Mouse (Mus musculus): ENCODE results near the gene Mtus2.

The Mtus2 gene

DNA sequence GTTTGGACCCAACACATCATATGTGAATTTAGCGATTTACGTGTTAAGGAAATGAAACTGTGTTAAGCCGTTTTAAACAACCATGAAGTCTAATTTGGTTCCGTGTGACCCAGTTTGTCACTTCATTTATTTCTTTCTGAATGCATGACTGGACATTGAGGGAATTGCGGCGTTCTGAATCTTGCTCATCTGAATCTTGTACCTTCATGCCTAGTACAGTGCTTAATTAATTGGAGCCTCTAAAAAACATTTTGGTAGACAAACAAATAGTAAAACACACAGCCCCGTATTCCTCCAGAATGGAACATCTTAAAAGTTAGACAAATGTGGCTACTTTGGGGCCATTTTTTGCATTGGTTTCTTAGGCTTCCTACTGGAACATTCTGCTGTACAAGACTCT, 84.5 kb downstream of the Mtus2 start:
- no peak for DNase-seq (ENCODE audit: low read depth in 1 of 2, low spot score in 2 of 2)

DNA sequence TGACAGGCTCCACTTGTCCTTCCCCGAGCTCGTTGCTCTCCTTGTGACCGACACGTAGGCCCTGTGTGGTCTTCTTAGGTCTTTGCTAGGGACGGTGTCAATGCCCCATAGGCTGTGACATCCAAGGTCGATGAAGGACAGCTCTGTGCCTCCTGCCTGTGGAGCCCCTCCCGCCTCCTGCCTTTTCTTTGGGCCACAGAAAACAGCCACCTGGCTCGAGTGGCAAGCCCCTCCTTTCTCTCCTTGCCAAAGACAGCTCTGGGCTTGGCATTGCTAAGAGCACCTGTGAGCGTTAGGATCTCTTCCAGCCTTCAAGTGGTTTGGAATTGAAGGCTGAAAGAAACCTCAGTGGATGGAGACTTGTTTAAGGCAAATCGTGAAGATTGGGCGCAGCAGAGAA, 91.1 kb downstream of the Mtus2 start:
- DNase-seq (ENCODE audit: low read depth in 1 of 2, low spot score in 2 of 2): no peak

DNA sequence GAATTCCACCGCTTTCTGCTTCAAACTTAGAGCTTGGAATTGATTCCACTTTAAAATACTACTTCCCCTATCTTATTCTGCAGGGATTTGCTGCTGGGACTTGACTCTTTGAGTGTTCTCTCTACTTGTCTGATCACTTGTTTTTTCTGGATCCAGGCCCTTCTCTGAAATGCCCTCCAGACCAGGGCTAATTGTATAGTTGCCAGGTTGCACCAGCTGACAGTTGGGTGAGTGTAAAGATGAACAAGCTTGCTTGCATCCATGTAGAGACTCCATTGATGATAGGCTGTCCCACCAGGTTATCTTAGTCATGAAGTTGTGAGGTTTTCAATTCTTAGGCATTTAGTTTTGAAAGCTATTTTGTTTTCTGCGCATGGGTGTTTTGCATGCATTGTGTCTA, 92.2 kb downstream of the Mtus2 start:
- no peak for DNase-seq (ENCODE audit: low read depth in 1 of 2, low spot score in 2 of 2)

DNA sequence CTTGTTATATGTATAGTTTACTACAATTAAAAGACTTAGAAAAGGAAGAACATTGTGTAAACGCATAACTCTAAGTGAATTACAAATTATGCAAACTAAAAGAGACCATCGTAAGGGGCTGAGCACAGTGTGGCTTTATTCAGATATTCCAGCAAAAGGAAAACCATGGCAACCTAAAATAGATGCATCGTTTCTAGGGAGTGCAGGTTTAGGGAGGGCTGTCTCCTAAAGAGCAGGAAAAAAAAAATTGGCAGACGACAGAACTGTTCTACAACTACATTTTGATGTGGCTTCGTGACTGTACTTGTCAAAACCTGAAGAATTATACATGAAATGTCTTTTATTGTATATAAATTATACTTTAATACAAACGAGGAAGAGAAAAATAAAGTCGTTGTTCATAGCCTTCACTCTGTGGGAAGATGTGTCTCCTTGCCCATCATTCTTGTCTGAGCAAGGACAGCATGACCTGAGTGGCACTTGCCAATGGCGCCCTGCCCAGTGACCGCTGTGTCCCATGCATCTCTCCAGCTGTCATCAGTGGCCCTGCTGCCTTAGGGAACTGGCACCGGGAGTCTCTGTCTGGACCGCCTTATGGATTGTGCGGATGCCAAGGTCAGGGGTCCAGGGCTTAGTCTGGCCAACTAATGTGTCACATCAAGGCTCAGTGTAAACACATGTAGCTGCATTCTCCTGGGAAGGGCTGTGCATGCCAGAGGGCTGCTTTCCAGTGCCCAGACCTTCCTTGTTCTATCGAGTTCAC, 95.9 kb downstream of the Mtus2 start:
- DNase-seq (ENCODE audit: low read depth in 1 of 2, low spot score in 2 of 2): no peak

DNA sequence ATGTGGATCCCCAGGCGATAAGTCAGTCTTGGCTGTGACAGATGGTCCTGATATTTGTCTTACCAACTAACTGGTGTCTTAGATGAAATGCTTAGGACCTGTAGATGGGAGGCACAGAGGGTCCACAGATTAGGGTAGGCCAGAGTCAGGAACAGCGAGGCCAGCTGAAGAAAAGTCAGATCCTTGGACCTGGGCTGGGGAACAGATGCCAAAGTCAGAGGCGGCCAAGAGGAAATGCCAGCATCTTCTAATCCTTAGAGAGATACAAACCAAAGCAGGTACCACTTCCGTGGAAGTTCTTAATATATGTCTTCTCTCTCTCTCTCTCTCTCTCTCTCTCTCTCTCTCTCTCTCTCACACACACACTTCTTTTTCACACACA, 96.5 kb downstream of the Mtus2 start:
- no peak for DNase-seq (ENCODE audit: low read depth in 1 of 2, low spot score in 2 of 2)

DNA sequence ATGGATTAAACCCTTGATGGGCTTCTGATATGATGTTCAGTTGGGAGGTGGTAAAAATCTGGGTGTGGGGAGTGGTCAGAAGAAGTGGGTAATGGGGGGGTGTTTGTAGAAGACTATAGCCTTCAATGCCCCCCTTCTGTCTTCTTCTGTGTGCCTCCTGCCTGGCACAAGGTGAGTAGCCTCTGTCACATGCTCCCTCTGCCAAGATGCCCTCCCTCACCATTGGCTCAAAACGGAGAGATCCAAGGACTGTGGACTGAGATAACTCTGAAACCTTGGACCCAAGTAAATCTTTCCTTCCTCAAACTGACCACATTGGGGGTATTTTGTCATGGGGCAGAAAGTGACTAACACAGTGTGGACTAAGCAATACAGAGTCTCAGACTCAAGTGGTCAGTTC, 99.7 kb downstream of the Mtus2 start:
- no peak for DNase-seq (ENCODE audit: low read depth in 1 of 2, low spot score in 2 of 2)

DNA sequence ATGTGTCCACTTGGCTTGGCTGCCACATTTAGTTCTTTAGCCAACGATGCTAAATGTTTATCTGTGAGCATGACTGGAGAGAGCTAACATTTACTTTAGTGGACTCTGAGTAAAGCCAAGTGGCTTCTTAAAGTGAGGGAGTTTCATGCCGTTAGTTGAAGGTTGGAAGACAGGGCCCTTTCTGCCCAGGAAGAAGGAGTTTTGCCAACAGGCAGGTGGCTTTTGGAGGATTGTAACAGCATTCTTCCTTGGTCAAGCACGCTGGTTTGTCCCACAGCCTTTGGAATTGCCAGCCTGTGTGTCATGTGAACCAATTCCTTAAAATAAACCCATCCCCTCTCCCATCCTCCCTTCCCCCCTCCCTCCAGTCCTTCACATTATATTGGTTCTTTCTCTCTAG, 100.3 kb downstream of the Mtus2 start:
- DNase-seq (ENCODE audit: low read depth in 1 of 2, low spot score in 2 of 2): no peak

DNA sequence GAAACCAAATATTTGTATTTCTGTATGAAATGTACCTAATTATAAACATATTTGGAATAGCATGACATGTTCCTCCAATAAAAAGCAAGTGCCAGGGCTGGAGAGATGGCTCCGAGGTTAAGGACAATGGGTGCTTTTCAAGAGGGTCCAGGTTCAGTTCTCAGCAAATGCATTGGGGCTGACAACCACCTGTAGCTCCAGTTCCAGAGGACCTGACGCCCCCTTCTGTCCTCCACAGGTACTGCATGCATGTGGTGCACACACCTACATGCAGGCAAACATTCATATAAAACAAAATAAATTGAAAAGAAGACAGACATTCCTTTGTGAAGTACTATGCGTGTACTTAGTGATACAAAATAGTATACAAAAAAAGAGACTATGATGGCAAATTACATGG, 102.2 kb downstream of the Mtus2 start:
- DNase-seq (ENCODE audit: low read depth in 1 of 2, low spot score in 2 of 2): no peak

DNA sequence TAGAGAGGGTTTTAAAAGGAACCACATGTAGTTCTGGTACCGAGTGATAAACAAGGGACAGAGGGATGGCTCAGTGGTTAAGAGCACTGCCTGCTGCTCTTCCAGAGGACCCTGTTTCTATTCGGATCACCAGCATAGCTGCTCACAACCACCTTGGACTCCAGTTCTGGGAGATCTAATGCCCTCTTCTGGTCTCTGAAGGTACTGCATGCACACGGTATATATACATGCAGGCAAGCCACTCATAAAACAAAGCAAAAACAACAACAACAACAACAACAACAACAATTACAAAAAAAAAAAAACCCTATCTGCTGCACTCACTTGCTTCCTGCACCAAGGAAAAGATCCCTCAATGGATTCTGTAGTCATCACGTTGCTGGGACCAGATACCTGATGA, 104.7 kb downstream of the Mtus2 start:
- DNase-seq (ENCODE audit: low read depth in 1 of 2, low spot score in 2 of 2): no peak

DNA sequence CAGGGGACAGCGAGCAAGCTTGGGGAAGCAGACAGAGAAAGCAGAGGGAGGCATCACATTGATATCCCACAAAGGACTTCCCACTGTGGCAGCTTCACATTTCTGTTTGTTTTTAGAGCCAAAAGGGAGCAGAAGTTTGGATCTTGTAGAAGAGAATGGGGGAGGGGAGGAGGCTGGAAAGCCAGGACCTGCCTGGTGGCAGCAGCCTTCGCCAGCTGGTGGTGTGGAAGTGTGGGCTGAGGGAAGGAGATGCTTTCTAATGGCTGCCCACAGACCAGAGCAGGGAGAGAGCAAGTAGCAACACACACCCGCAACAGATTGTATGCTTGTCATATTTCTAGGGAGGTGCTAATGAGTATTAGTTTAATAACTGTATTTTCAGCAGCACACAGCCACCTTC, 106.6 kb downstream of the Mtus2 start:
- no peak for DNase-seq (ENCODE audit: low read depth in 1 of 2, low spot score in 2 of 2)

DNA sequence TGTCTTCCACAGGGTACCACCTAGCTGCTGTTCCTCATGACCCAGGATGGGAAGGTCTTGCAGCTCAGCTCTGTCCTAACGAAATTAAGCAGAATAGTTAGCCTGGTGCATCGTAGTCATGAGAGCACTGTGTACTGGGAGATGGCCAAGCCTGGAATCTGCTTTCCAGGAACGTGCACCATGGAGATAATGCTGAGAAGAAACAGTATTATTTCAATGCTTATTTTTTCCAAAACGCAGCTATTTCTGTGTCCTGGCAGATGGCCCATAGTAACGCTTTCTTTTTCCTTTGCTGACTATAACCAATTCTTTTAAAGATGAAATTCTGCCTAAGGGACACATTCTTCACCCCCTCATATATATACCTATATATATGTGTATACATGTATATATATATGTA, 108.1 kb downstream of the Mtus2 start:
- no peak for DNase-seq (ENCODE audit: low read depth in 1 of 2, low spot score in 2 of 2)

DNA sequence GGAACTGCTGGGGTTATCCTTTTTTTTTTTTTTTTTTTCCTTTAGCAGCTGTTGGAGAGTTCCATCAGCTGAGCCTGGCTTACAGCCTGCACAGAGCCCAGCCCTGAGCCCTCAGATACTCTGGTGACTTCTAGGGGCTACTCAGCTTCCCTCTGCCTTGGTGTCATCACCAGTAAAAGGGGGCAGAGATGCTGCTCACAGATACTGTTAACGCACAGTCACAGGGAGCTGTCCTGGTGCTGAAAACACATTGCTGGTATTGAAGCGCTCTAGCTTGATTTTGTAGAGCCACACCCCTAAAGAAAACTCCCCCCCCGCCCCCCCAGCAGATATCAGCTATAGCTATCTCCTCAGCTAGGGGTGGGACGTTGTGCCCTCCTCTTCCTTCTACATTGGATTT, 112.8 kb downstream of the Mtus2 start:
- DNase-seq (ENCODE audit: low read depth in 1 of 2, low spot score in 2 of 2): no peak

DNA sequence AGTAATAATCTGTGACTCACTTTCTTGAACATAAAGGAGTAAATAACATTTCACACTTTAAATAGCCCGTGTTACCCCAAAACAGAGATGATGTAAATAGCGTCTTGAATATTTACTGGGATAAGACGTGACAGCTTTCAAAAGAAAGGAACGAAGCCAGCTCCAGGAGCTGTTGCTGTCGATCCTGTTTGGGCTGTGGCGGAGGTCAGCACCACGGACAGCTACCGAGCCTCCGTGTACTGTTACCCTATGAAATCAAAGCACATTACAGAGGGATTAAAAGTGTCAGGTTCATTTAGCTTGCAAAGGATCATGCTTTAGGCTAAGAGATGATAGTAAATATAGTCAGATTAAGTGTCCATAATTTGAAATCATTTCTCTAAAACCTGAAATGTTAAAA, 114.7 kb downstream of the Mtus2 start:
- DNase-seq (ENCODE audit: low read depth in 1 of 2, low spot score in 2 of 2): no peak

DNA sequence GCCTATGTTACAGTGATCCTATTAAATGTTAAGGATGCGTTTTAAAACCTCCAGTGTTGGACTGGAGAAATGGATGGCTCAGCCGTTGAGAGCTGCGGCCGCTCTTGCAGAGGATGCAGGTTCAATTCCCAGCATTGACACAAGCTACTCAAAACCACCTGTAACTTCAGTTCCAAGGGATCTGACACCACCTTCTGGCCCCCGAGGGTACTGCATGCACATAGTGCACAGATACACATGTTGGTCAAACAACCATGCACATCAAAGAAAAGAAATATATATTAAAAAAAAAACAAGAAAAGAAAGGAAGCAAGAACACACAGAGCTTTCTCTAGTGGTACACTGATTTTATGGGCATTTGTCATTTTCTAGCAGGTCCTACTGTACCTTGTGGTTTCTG, 116.3 kb downstream of the Mtus2 start:
- DNase-seq (ENCODE audit: low read depth in 1 of 2, low spot score in 2 of 2): no peak

DNA sequence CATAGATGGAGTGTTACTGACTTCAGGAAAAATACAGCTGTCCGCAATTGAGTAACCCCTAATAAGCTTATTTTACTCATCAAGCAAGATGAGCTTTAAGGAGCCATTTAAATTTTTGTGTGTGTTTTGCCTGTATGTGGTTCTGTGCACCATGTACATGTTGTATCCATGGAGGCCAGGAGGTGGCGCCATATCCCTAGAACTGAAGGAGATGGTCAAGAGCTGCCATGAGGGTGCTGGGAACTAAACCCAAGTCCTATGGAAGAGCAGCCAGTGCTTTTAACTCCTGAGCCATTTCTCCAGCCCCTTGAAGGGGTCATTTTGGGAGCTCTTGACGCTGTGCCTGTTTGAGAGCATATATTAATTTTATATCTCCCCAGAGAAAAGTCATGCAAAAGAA, 122.6 kb downstream of the Mtus2 start:
- DNase-seq (ENCODE audit: low read depth in 1 of 2, low spot score in 2 of 2): no peak

DNA sequence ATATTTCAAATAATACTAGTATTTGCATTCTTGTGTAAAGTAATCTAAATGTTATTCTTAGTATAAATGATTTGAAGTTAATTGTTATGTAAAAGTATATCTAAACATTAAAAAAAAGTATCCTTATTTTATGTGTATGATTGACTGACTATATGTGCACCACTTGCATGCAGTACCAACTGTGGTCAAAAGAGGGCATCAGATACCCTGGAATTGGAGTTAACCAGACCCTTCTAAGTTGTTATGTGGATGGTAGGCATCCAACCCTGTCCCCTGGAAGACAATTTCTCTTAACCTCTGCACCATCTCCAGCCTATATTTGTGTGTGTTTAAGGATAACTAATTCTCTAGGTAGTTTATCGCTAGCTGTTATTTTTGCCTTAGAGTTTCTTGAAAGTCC, 126.4 kb downstream of the Mtus2 start:
- no peak for DNase-seq (ENCODE audit: low read depth in 1 of 2, low spot score in 2 of 2)

DNA sequence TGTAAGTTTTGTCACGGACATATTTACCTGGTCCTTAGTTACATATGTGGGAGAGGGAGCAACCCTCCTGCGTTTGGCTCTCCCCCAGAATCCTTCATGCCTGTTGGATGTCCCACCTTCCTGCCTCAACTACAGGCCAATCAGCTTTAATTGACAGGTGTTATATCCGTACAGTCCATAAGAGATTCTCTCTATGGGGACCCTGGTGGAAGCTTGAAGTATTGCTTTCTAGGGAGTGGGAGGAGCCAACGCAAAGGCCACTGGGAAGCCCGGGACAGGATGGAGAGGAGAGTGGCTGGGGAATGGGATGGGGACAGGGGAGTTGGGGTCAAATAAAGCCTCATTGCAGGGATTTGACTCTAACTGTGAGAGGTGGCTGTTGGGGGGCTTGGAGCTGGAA, 127.6 kb downstream of the Mtus2 start:
- no peak for DNase-seq (ENCODE audit: low read depth in 1 of 2, low spot score in 2 of 2)

DNA sequence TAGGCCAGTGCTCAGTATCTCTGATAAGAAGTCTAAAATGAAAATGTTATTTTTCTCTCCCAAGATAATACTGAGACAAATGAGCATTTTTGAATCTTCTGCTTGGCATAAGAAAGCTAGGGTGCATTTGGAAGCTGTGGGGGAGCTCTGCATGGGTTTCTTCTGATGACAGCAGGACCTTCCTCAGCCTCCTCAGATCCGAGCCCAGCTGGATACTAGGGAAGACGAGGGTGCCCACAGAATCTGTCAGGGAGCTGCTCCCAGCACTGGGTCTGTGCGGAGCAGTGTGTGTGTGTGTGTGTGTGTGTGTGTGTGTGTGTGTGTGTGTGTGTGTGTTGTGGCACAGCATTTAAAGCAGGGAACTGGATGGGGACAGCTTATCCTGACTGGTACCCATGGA, 130.7 kb downstream of the Mtus2 start:
- DNase-seq (ENCODE audit: low read depth in 1 of 2, low spot score in 2 of 2): no peak

DNA sequence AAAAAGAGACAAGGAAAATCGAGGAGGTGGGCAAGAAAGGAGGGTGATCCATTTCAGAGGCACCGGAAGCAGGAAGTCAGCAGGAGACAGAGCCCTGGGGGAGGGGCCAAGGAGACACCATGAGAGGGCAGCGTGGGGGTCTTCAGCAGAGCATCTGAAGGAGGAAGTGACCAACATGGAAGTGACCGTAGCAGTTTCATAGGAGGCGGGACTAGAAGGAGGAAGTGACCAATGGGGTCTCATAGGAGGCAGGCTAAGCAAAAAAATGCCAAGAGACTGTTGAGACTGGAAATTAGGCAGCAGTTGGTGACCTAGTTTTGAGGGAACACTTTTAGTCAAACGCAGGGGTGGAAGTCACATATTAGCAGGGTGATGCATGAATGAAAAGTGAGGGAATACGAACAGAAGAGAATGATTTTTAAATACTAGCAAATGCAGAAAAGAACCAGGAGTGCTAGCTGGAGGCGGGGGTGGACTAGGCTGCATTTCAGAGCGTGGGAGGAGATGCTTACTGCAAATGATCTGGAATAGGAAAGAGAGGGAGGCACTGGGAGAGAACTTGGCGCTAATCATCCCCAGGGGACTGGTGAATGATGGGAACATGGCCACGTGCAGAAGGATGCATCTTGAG, 133.2 kb downstream of the Mtus2 start:
- DNase-seq (ENCODE audit: low read depth in 1 of 2, low spot score in 2 of 2): no peak

DNA sequence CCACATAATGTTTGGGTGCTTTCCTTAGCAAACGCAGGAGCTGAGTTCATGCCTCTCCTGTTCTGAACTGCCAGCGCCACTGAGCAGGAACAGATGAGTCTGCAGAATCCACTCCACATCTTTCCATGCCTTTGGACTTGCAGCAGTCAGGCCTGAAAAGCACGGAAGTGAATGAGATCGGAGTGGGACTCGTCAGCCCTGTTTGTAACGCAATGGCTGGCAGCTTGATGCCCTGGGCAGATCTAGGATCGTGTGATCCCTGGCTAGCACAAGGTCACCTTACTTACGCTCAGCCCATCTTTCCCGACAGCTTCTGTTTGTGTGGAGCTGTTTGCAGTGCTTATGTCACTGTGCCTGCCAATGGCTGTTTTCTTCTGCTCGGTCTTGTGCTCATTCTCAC, 137.5 kb downstream of the Mtus2 start:
- DNase-seq (ENCODE audit: low read depth in 1 of 2, low spot score in 2 of 2): no peak

DNA sequence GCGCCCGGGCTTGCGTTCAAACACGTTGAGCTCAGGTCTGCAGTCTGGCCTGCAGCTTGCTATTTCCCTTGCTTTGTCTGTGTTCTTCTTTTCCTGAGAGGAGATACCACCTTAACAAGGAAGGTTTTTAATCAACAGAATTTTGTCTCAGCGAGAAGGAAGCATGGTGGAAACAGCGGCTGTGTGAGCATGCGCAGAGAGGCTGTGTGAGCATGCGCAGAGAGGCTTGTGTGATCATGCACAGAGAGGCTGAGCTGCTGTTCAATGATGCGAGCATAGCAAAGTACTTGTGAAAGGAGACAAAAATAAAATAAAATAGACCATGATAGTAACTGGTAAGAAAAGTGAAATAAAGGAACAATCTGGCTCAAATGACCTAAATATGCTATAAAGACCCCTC, 142.2 kb downstream of the Mtus2 start:
- DNase-seq (ENCODE audit: low read depth in 1 of 2, low spot score in 2 of 2): no peak

DNA sequence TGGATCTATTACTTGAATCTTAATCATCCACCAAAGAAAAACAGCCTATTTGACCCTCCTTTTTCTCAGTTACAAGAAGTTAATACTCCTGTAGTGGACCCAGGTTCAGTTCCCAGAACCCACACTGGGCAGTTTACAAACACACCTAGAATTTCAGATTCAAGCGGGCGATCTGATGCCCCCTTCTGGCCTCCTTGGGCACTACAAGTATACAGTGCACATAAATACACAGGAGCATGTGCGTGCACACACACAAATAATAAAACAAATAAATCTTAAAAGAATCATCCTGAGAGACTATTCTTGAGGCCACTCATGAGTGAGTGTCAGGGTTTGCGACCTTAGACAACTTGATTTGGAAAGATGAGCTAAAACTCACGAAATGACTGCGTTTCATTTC, 150.2 kb downstream of the Mtus2 start:
- no peak for DNase-seq (ENCODE audit: low read depth in 1 of 2, low spot score in 2 of 2)

DNA sequence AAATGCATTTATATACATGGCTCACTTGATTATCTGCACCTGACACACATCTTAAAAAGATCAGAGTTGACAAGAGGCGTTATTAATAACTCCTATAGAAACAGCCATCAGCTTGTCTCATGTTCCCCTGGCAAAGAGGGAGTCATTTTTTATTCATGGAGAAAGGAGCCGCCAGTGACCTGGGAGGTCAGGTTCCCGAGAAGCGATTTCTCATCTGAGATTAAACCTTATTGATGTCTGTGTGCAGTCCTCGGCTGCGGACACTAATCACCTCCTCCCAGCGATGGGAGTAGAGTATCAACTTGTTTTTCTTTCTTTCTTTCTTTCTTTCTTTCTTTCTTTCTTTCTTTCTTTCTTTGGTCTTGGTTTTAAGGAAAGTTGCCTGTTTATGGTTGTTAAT, 150.8 kb downstream of the Mtus2 start:
- DNase-seq (ENCODE audit: low read depth in 1 of 2, low spot score in 2 of 2): no peak
